In the genomic region with DNA sequence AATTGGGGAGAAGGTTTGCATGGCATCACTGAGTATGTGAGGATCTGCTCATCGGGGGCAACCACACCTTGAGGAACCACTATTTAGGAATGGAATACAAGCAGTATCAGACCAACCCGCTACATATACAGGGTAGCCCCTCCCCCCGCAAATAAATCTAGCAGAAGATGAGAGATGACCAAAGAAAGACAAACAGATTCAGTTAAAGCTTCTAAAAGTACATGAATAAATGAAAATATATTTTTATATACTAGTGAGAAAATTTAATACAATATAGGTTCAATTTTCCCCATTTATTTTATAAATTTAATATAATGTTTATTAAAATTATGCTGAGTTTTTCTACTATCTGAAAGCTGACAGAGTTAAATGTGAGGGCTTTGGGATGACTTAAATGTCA, we compare ENCODE assay signal across 8 mouse cellular contexts. TPM values are rescaled to one million over a fixed set of nuclear protein-coding genes. Genes with fewer than 3 reads are reported as not detected.
DNase-seq lines count a peak whose midpoint lies in the region; ATAC-seq lines count a peak whose summit lies in the region.

A gene (plus strand): TSS at position 301 of the 400 bp plus-strand sequence.

- H3K4me3 ChIP-seq in kidney, embryonic 14.5 days (ENCODE audit: low read length), result no peak within 1 kb of the TSS
- H3K4me3 ChIP-seq in hindbrain, embryonic 13.5 days, result no peak within 1 kb of the TSS
- H3K4me3 ChIP-seq in midbrain, embryonic 13.5 days (replicated peaks), result no peak within 1 kb of the TSS

- DNase-seq in kidney, adult 18-20 months, result no peak
- DNase-seq in adrenal gland, postnatal 25 days, result no peak
- DNase-seq in layer of hippocampus, adult 8-10 months (ENCODE audit: low spot score in 2 of 2), result no peak
- no peak for DNase-seq in ovary, postnatal 14 days (ENCODE audit: low spot score)
- no peak for DNase-seq in kidney, postnatal 25 days

- WGBS in kidney, embryonic 14.5 days, result 89% methylated on average over 3 of the region's 3 CpGs
- WGBS in hindbrain, embryonic 13.5 days, result 93% methylated on average over 3 of the region's 3 CpGs
- WGBS in midbrain, embryonic 13.5 days, result 93% methylated on average over 3 of the region's 3 CpGs

- H3K4me2 ChIP-seq in kidney, embryonic 14.5 days (replicated peaks; ENCODE audit: low read depth, low read length), result no peak within 1 kb of the TSS
- no peak within 1 kb of the TSS for H3K4me2 ChIP-seq in hindbrain, embryonic 13.5 days
- H3K4me2 ChIP-seq in midbrain, embryonic 13.5 days (replicated peaks), result no peak within 1 kb of the TSS

- no peaks in the 10 kb centered on the region for H3K36me3 ChIP-seq in kidney, embryonic 14.5 days (ENCODE audit: control insufficient read depth, insufficient read depth, low read length)
- no peaks in the 10 kb centered on the region for H3K36me3 ChIP-seq in hindbrain, embryonic 13.5 days
- H3K36me3 ChIP-seq in midbrain, embryonic 13.5 days, result 0 out of 2 replicates have a peak, but pooled peaks cover under 1% of the 10 kb centered on the region

- no peak for ATAC-seq in kidney, embryonic 14.5 days (ENCODE audit: low FRiP score, low TSS enrichment)
- no peak for ATAC-seq in hindbrain, embryonic 13.5 days (ENCODE audit: low FRiP score)
- ATAC-seq in midbrain, embryonic 13.5 days, result no peak

- H3K27me3 ChIP-seq in kidney, embryonic 14.5 days (ENCODE audit: control insufficient read depth, insufficient read depth, low read length), result no peaks in the 10 kb centered on the region
- no peaks in the 10 kb centered on the region for H3K27me3 ChIP-seq in hindbrain, embryonic 13.5 days
- no peaks in the 10 kb centered on the region for H3K27me3 ChIP-seq in midbrain, embryonic 13.5 days

- no peaks in the 10 kb centered on the region for H3K9me3 ChIP-seq in kidney, embryonic 14.5 days (ENCODE audit: control insufficient read depth, low read length)
- no peaks in the 10 kb centered on the region for H3K9me3 ChIP-seq in hindbrain, embryonic 13.5 days
- H3K9me3 ChIP-seq in midbrain, embryonic 13.5 days, result no peaks in the 10 kb centered on the region

- H3K27ac ChIP-seq in kidney, embryonic 14.5 days (ENCODE audit: low read depth, low read length), result no peak within 1 kb of the TSS
- no peak within 1 kb of the TSS for H3K27ac ChIP-seq in hindbrain, embryonic 13.5 days
- H3K27ac ChIP-seq in midbrain, embryonic 13.5 days, result no peak within 1 kb of the TSS

- H3K9ac ChIP-seq in kidney, embryonic 14.5 days (ENCODE audit: low read depth, low read length), result no peak within 1 kb of the TSS
- H3K9ac ChIP-seq in hindbrain, embryonic 13.5 days, result no peak within 1 kb of the TSS
- no peak within 1 kb of the TSS for H3K9ac ChIP-seq in midbrain, embryonic 13.5 days (replicated peaks)

- peaks cover 7% of the 10 kb centered on the region for H3K4me1 ChIP-seq in kidney, embryonic 14.5 days (ENCODE audit: control insufficient read depth, insufficient read depth, low read length)
- peaks cover 12% of the 10 kb centered on the region for H3K4me1 ChIP-seq in hindbrain, embryonic 13.5 days (replicated peaks)
- peaks cover 13% of the 10 kb centered on the region for H3K4me1 ChIP-seq in midbrain, embryonic 13.5 days (replicated peaks)

RNA-seq across cellular contexts. Expression of the gene that starts here (rescaled TPM):
- polyA plus RNA-seq in kidney, embryonic 14.5 days (2014; fragmentation: Nextera tagmentation; extraction: Ambion mirVana), result 43.2 and 61.8 TPM in 2 replicates
- 13.1 and 14.2 TPM in 2 replicates for total RNA-seq in adrenal gland, postnatal 25 days (2021)
- polyA plus RNA-seq in hindbrain, embryonic 13.5 days (2015; fragmentation: Nextera tagmentation; extraction: Ambion mirVana), result 26.0 and 27.1 TPM in 2 replicates
- polyA plus RNA-seq in midbrain, embryonic 13.5 days (2015; fragmentation: Nextera tagmentation; extraction: Ambion mirVana), result 27.1 and 28.1 TPM in 2 replicates
- 1 to 10 TPM; 6.7 to 9.4 (median 7.5) TPM for total RNA-seq in layer of hippocampus, adult 8-10 months (2022)
